Mouse (Mus musculus): ENCODE measurements around the gene Glb1l3. TPM values are rescaled to one million over a fixed set of nuclear protein-coding genes. Genes with fewer than 3 reads are reported as not detected.
"Not testable (repeated sequence)": the region's sequence is repeated elsewhere in the genome, so short reads cannot be mapped to it uniquely, and the experiment has no call there.

Gene Glb1l3
- total RNA-seq (2021): not detected
- long read RNA-seq, experiment 1: 0 reads
- long read RNA-seq, experiment 2: 0 reads

DNA sequence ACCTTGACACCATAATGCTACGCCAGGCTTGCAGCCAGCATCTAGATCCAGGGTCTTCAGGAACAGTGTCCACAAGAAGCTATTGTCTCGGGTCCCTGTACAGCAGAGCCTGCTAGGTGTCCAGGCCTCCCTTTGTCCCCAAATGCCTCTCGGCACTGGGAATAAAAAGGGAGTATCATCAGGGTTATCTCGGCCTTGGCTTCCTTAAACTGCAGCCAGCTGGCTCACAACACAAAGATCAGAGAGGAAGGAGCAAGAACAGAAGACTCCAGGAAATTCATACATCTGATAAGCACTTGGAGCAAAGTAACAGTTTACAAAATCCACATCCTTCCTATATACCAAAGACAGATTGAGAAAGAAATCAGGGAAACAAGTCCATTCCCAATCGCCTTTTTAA, at the start of gene Glb1l3:
Gene Glb1l3 (minus strand): TSS at position 140 of the 400 bp plus-strand sequence.
- no peak for DNase-seq (ENCODE audit: low spot score in 2 of 2)

DNA sequence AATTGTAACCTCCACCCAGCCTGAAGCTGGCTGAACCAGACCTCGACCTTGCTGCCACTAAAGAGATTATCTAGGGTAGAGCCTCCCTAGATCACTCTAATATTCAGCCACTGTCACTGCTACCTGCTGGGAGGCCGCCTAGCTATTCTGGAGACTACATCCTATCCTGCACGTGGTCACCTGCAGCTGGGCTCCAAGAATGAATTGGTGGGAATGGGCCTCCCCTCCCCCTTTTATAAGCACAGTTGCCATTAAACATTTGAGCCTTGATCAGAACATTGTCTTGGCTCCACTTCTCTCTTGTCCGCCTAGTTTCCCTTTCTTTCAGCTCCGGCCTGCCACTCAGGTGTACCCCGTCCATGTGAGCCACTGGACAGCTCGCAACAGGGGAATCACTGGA, 9.2 kb upstream of the Glb1l3 start:
- not testable (repeated sequence) for DNase-seq (ENCODE audit: low spot score in 2 of 2)

DNA sequence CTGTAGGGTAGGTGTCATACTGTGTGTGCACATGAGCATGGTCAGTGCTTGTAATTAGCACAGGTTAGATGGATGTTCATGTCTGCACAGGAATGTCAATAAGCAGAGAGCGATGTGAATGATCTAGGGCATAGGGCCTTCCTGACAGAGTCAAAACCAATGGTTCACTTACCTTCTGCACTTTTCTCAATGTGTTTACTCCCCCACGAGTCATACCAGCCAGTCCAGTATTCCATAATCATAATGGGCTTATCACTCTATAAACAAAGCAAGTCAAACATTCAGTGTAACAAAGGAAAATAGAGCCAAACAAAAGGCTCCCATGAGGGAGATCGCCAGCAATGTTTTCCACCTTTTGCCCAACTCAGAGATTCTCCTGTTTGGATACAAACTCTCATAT, 29.6 kb downstream of the Glb1l3 start:
- DNase-seq (ENCODE audit: low spot score in 2 of 2): no peak

DNA sequence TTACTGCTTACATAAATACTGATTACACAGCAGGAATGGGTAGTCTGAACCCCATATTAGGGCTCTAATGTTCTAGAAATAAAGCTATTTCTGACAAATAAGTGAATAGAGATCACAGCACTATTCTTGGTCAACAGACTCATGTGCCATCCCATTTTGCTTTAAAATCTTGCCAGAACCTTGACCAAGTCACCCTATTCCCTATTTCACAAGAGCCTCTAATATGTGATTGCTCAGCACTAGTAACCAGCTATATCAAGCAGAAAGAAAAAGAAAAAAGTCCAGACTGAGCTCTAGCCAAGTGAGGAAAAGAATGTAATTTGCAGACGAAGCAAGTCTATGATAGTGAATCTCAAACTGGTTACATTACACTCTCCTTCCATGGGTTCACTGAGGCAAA, 40.7 kb downstream of the Glb1l3 start:
- no peak for DNase-seq (ENCODE audit: low spot score in 2 of 2)

DNA sequence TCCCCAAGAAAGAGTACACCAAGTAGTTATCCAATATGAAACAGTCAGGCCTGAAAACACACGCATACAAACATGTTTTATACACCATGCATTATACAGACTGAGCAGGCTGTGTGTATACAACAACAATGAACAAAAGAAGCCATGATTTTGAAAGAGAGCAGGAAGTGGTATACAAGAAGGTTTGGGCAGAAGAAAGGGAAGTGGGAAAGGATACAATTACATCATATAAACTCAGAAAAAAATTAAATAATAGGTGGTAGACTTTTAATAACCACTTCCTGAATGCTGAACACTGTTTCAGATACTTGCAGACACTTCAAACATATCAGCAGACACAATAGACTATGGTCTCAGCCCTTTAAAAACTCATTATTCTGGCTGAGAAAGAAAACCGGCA, 52.0 kb downstream of the Glb1l3 start:
- no peak for DNase-seq (ENCODE audit: low spot score in 2 of 2)

DNA sequence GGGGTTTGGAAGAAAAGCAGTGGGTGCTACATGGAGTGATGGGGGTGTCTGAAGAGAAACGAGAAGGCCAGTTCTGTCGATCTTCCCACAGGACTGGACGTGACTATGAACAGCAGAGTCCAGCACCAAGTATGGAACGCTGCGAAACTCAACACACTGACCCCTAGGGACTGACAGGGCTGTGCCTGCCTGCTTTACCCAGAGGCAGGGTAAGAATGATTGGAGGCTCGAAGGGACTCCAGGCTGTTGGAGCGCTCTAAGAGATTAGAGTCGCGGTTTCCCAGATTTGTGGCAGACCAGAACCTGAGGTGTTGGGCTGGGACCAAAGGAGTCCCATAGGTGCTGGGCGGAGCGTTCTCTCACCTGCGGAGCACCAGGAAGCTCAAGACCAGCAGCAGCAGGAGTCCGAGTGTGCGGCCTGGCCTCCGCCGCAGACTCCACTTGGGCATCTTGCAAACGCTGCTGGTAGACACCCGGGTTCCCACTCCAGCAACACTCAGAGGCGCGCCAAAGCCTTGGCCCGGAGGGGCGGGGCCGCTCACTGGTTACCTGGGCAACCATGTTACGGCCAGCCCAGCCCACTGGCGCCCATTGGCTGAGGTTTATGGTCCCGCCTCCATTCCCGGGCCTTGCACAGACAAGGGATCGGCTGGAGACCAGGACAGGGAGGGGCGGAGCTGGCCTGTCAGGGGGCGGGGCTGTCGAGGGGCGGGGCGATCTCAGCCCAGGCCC, 54.6 kb downstream of the Glb1l3 start, which contains the start of gene Glb1l2:
Gene Glb1l2 (minus strand): TSS at position 534 of the 732 bp plus-strand sequence.
- DNase-seq (ENCODE audit: low spot score in 2 of 2): peak; percentile 73 to 78

DNA sequence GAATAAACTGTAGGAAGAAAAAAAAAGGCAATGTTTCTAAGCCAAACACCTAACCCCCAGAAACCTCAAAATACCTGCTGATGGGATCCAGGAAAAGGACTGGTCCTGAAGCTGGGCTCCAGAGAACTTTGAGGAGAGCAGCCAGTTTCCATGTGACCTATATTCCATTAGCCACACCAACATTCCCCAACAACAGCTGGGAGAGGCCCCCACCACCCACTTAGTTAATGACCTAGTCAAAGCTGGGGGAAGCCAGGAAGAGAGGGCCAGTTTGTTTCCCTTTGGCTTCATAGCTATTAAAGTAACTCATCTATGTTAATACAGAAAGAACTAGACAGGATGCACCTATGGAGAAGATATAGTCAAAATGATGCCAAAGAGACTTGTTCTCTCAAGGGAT, 56.4 kb downstream of the Glb1l3 start:
- DNase-seq (ENCODE audit: low spot score in 2 of 2): no peak

DNA sequence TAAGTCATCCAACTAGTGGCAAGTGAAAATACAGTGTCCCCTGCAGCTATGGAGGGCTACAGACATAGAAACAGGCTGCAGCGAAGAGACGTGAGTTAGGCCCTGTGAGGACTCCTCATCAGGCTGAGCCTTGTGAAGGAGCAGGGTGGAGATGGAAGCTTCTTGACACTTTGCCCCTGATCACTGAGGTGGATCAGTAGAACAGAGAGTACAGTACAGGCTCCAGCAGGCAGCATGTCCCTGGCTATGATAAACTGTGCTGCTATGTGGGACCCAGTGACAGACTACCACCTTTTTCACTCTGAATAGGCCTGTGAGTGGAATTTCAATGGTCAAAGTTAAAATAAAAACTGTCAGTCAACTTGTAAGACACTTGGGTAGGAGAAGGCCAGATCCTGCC, 60.3 kb downstream of the Glb1l3 start:
- no peak for DNase-seq (ENCODE audit: low spot score in 2 of 2)

DNA sequence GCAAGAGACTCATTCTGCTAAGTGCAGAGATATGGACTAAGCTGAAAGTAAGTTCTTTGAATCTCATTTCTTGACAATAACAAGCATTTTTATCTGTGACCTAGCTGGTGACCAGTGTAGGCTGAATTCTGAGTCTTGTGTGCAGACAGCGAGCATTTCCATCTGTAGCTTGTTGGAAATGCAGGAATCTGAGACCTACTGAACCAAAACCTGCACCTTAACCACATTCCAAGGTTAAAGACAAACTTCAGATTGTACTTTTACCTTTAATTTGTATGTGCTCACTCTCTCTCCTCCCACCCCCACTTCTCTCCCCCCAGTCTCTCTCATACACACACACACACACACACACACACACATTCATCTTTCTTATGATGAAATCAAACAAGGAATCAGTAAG, 62.0 kb downstream of the Glb1l3 start:
- no peak for DNase-seq (ENCODE audit: low spot score in 2 of 2)

DNA sequence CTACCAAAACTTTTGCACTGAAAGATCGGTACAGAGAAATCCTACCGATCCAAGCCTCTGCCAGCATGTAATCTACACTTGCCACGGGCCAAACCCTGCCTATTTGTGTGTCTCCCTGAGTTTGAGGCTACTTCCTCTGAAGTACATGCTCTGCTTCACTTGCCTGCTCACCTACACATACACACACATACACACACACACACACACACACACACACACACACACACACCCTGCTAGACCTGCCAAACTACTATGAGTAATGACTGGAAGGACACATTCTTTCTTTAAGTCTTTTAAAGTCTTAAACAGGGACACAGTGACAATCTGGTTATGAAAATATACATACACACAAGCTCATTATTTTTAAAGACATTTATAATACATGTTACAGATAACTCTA, 62.5 kb downstream of the Glb1l3 start:
- DNase-seq (ENCODE audit: low spot score in 2 of 2): no peak

DNA sequence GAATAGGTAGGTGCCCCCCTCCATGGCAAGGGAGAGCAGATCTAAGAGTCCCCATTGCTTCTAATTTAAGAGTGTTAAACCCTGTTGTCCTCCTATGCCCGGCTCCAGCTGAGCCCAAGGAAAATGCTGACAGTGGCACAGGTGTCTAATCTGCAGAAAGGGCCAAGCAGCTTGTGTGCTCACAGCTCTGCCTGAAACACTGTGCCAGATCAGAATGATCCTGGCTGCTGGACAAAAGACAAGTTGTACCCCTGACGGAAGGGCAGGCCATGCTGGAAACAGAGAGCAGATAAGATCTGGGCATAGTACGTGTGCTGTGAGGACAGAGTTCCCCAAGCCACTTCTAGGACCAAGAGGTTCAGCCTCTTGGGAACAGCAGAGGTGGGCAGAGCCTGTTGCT, 67.9 kb downstream of the Glb1l3 start:
- no peak for DNase-seq (ENCODE audit: low spot score in 2 of 2)

DNA sequence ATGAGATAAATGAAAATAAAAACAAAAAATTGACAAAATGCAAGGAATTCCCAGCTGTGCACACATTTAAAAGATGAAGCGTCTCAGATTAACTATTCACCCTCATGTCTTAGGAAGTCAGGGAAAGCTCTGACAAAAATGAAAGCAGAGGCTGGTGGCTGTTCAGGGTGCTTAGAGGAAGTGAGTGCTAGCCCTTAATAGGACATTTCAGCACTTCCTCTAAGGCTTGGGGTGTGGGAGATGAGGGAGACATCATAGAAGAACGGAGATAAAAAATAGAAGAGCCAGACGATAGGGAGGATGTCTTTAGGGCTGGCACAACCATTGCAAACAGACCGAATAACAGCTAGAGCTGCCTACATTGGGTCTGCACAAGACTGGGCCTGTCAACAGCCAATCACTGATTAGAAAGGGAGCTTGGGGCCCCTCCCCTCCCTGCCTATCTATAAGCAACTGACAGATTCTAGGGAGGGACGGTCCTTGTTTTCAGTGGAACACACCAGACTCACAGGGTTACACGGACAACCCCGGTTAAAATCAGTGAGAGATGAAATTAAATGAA, 77.2 kb downstream of the Glb1l3 start:
- DNase-seq (ENCODE audit: low spot score in 2 of 2): no peak

DNA sequence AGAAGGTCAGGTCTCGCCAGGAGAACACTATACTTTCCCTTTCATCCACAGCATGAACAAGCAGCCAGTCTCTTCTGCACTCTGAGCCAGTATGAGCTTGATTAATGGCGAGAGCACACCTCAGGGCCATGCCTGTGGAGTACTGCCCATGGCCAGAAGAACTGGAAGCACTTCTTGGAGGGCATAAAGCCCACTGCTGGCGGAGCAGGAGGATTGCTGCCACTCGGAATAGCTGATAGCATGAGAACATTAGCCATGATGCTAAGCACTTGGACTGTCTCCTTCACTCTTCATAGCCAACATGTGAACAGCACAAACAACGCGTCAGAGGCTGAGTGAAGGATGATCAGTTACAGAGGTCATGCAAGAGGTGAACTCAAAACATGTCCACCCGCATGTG, 82.3 kb downstream of the Glb1l3 start:
- no peak for DNase-seq (ENCODE audit: low spot score in 2 of 2)

DNA sequence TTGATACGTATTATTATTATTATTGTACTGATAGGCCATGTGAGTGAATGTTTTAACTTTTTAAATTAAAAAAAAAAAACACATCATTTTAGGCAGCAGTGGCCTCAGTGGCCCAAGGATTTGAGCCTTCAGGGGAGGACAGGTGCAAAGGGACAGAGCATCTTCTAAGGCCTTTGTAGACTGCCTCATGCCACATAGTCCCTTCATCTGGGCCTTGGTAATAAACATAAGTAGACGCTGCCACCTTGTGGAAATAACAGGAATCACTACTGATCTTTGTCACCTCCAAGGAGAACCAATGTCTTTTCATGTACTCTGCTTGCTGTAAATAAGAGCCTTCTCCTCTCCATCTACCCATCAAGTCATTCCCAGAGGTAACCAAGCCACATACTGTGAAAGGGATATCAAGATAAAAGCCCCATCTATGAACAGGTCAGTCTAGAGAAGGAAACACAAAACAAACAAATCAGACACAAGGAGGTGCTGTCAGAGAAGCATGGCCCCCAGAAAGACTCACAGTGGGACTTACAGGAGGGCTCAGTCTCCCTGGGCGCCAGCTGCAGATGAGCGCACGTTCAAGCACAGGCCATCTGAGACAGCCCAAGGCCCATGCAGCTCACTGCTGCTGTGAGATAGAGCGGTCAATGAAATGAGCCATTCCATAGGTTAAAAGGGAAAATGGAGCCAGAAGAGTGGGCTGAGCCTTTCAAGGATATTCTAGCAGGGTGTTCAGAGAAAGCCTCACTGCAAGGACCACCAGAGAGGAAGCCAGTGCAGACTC, 84.4 kb downstream of the Glb1l3 start:
- peak; percentile 59 to 72 for DNase-seq (ENCODE audit: low spot score in 2 of 2)

DNA sequence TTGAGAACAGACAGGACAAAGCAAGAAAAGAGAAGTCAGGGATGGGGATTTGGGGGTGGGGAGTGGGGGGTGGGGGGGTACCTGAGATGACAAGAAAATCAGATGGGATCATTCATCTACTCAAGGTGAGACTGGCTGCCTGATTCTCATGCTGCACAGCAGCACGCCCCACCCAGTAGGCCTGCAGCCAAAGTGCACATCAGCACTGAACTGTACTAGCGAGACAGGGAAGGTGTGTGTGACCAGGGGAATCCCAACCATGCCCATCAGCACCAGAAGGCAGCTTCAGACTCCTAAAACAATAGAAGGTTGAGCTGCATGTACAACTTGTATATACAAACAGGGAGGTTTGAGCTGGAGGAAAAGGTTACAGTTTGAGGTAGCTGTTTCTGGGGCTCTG, 85.0 kb downstream of the Glb1l3 start:
- no peak for DNase-seq (ENCODE audit: low spot score in 2 of 2)

DNA sequence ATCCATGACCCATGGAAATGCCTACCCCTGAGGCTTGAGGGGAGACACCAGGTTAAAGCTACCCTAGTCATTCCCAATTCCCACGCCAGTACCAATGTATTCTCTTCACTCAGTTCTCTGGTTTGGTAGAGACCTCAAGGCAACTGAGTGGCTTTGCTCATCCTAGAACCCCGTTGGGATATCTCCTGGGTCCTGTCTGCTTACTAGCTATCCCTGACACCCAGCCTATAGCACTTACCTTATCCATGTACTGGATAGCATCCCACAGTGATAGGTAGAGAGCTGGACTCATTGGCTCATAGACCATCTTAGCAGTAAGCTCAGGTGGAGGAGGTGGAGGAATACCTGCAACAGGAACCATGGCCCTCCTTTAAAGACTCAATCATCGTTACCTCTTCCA, 92.5 kb downstream of the Glb1l3 start:
- no peak for DNase-seq (ENCODE audit: low spot score in 2 of 2)

Other genes with a start within 250 kb of the Glb1l3 start
- gene B3gat1, start 127.2 kb downstream of the Glb1l3 start, total RNA-seq (2021): 100 to 1,000 TPM; 199 to 207 TPM
- under 1 TPM; 0.12 to 0.23 TPM for gene Glb1l2, start 54.4 kb downstream of the Glb1l3 start, total RNA-seq (2021)
- gene Gm1110, start 62.2 kb upstream of the Glb1l3 start, total RNA-seq (2021): not detected
- gene Acad8, start 138.7 kb upstream of the Glb1l3 start, total RNA-seq (2021): 10 to 100 TPM; 28.5 to 32.4 TPM
- gene Thyn1, start 138.8 kb upstream of the Glb1l3 start, total RNA-seq (2021): 10 to 100 TPM; 63.7 to 64.9 TPM
- 100 to 1,000 TPM in 1 of 2 experiments, 10 to 100 TPM in 1; 95.3 to 103 TPM for gene Vps26b, start 169.2 kb upstream of the Glb1l3 start, total RNA-seq (2021)
- 10 to 100 TPM; 17.4 to 18.3 TPM for gene Ncapd3, start 169.3 kb upstream of the Glb1l3 start, total RNA-seq (2021)